Mouse (Mus musculus) stomach, postnatal 0 days (tissue): ENCODE measurements at regions not wholly inside any gene's neighbourhood (a gene's known extent, or its start where the extent isn't known, plus 50 kb on each side); places are given as distances from the start of the nearest gene placed in this dataset.
"Not testable (repeated sequence)": the region's sequence is repeated elsewhere in the genome, so short reads cannot be mapped to it uniquely, and the experiment has no call there.

ENCODE experiments used
- ATAC-seq: fragments of 200-750 bp; cut with Nextera tagmentation; 2 replicates; pipeline ENCODE4 v1.8.0; 2017; ENCODE audit not compliant: low FRiP score, low TSS enrichment
- DNase-seq: peaks from one replicate; pipeline ENCODE4 v3.0.0-alpha.2; 2016; ENCODE audit warnings: low spot score
- H3K27ac ChIP-seq: fragments of 300-500 bp; sonication (generic); replicated peaks from 2 replicates; pipeline ENCODE4 v1.5.1; 2014; ENCODE audit warnings: mild to moderate bottlenecking, control low read depth
- H3K27me3 ChIP-seq: fragments of 300-500 bp; sonication (generic); 2 replicates; pipeline ENCODE4 v1.6.1; 2014; ENCODE audit warnings: low read length; ENCODE audit not compliant: control insufficient read depth, insufficient read depth
- H3K36me3 ChIP-seq: fragments of 300-500 bp; sonication (generic); 2 replicates; pipeline ENCODE4 v1.6.1; 2014; ENCODE audit warnings: low read length, mixed read lengths; ENCODE audit not compliant: control insufficient read depth, insufficient read depth
- H3K4me1 ChIP-seq: fragments of 300-500 bp; sonication (generic); replicated peaks from 2 replicates; pipeline ENCODE4 v1.6.1; 2014; ENCODE audit warnings: antibody characterized with exemption; ENCODE audit not compliant: control insufficient read depth, insufficient read depth
- H3K4me2 ChIP-seq: fragments of 300-500 bp; sonication (generic); replicated peaks from 2 replicates; pipeline ENCODE4 v1.6.1; 2014; ENCODE audit warnings: low read depth, mild to moderate bottlenecking, control low read depth, moderate library complexity
- H3K4me3 ChIP-seq: fragments of 300-500 bp; sonication (generic); 2 replicates; pipeline ENCODE4 v1.5.1; 2014; ENCODE audit warnings: low read depth, low read length, control low read depth
- H3K9ac ChIP-seq: fragments of 300-500 bp; sonication (generic); 2 replicates; pipeline ENCODE4 v1.6.1; 2014; ENCODE audit warnings: mild to moderate bottlenecking, low read length, control low read depth, mixed read lengths
- H3K9me3 ChIP-seq: fragments of 300-500 bp; sonication (generic); 2 replicates; pipeline ENCODE4 v1.6.1; 2016; ENCODE audit warnings: low read length; ENCODE audit not compliant: control insufficient read depth
- CTCF ChIP-seq: IDR thresholded peaks from 2 replicates; pipeline ENCODE4 v1.5.1; 2016; ENCODE audit warnings: antibody characterized with exemption, low read depth, mild to moderate bottlenecking, moderate library complexity
- EP300 ChIP-seq: optimal IDR thresholded peaks from 2 replicates; pipeline ENCODE3; 2016; ENCODE audit warnings: antibody characterized with exemption
- WGBS: fragments of 180-500 bp; shearing (Covaris S2); extraction: QIAGEN DNeasy Blood & Tissue Kit; methylation state at CpG from one replicate; pipeline ENCODE4 v1.1.7; 2014; 5-methylcytosine and 5-hydroxymethylcytosine counted together

- H3K4me2 ChIP-seq = no peak overlapping the region
- DNase-seq = no peak
- no peaks in the 10 kb centered on the region for H3K9me3 ChIP-seq
- ATAC-seq = no peak
- H3K4me1 ChIP-seq = no peaks in the 10 kb centered on the region
- 82% methylated on average over 2 of the region's 2 CpGs for WGBS
- no peak overlapping the region for H3K27ac ChIP-seq
- H3K4me3 ChIP-seq = no peak overlapping the region
- no peak overlapping the region for H3K9ac ChIP-seq
- no peaks in the 10 kb centered on the region for H3K27me3 ChIP-seq
- TF ChIP-seq EP300 (no peak), CTCF (no peak)
- no peaks in the 10 kb centered on the region for H3K36me3 ChIP-seq
Measured at GRCm38 (mm10) chr8:89934521-89934920, 413.6 kb downstream of the Tox3 start.

DNA sequence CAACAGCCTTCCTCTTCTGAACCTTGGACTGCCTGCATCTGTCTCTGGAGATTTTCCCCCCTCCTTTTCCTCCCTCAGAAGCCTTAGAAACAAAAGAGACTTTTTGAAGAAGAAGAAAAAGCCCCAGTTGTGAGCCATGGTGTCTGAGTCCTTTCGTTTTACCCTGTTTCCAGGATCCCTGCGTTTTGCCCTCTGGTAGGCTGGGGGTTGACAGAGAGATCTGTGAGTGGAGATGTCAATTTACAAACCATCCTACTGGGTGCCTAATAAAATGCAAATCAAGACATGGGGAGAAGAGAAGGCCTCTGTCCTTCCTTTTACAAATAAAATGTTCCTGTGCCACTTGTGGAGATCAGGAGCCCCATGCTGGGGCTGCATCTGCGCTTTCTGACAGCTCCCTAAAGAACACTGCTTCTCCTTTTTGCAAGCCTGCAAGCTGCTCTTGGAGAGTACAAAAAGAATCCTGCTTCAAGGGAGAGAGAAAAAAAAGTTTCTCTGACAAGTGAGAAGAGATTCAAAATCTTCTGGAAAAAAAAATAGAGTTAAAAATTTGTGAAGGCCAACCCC is 421.4 kb downstream of the Tox3 start:
- H3K36me3 ChIP-seq = no peaks in the 10 kb centered on the region
- 27% methylated on average over 3 of the region's 3 CpGs for WGBS
- no peaks in the 10 kb centered on the region for H3K4me1 ChIP-seq
- H3K4me2 ChIP-seq = no peak overlapping the region
- no peak for DNase-seq
- ATAC-seq = no peak
- TF ChIP-seq EP300 (no peak), CTCF (no peak)
- no peak overlapping the region for H3K9ac ChIP-seq
- H3K9me3 ChIP-seq = no peaks in the 10 kb centered on the region
- no peak overlapping the region for H3K27ac ChIP-seq
- H3K4me3 ChIP-seq = no peak overlapping the region
- H3K27me3 ChIP-seq = no peaks in the 10 kb centered on the region

- H3K4me3 ChIP-seq, H3K9me3 ChIP-seq: not testable (repeated sequence)
- WGBS = 100% methylated on average over 6 of the region's 22 CpGs
Measured at GRCm38 (mm10) chr8:89924697-89925096, 423.4 kb downstream of the Tox3 start.

DNA sequence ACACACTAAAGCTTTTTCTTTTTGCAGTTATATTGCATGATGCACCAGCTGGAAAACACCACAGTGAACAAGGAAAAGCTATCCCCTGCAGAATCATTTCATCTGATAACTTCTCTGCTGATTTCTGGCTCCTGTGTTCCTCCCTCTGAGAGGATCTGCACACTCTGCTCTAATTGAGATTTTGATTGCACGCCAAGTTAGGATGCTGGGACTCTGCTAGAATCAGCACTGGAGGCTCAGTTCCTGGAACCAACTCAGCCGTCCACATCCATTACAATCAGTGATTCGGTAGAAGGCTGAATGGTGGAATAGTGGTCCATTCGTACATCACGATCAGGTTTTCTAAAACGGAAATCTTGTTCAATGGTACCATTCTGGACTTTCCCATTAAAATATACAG is 434.1 kb downstream of the Tox3 start:
- TF ChIP-seq CTCF (no peak), EP300 (no peak)
- Histone ChIP-seq H3K27me3 (no peaks in the 10 kb centered on the region), H3K36me3 (no peaks in the 10 kb centered on the region), H3K4me1 (no peaks in the 10 kb centered on the region), H3K4me2 (no peak overlapping the region), H3K9ac (no peak overlapping the region), H3K4me3 (no peak overlapping the region), H3K9me3 (no peaks in the 10 kb centered on the region), H3K27ac (no peak overlapping the region)
- DNase-seq (no peak), ATAC-seq (no peak)
- 75% methylated on average over 6 of the region's 6 CpGs for WGBS

More at GRCm38 (mm10) chr8:89924697-89925096, 423.4 kb downstream of the Tox3 start:
- H3K27me3 ChIP-seq, H3K9ac ChIP-seq, H3K4me1 ChIP-seq, ATAC-seq, H3K36me3 ChIP-seq, DNase-seq, H3K27ac ChIP-seq, H3K4me2 ChIP-seq: not testable (repeated sequence)

- no peak overlapping the region for H3K4me2 ChIP-seq
- no peaks in the 10 kb centered on the region for H3K36me3 ChIP-seq
- H3K27me3 ChIP-seq = no peaks in the 10 kb centered on the region
- no peak overlapping the region for H3K27ac ChIP-seq
- 76% methylated on average over 6 of the region's 6 CpGs for WGBS
- H3K9ac ChIP-seq = no peak overlapping the region
- H3K4me1 ChIP-seq = no peaks in the 10 kb centered on the region
- ATAC-seq (no peak), DNase-seq (no peak)
- H3K4me3 ChIP-seq = no peak overlapping the region
- TF ChIP-seq CTCF = no peak
- no peak for TF ChIP-seq EP300
- H3K9me3 ChIP-seq = no peaks in the 10 kb centered on the region
Measured at GRCm38 (mm10) chr8:89906200-89906599, 441.9 kb downstream of the Tox3 start.

GRCm38 (mm10) chr8:89905588-89905987 is 442.6 kb downstream of the Tox3 start:
- Histone ChIP-seq H3K9ac (no peak overlapping the region), H3K9me3 (no peaks in the 10 kb centered on the region), H3K4me2 (no peak overlapping the region), H3K4me1 (no peaks in the 10 kb centered on the region), H3K4me3 (no peak overlapping the region), H3K27ac (no peak overlapping the region), H3K27me3 (no peaks in the 10 kb centered on the region), H3K36me3 (no peaks in the 10 kb centered on the region)
- TF ChIP-seq CTCF = no peak
- no peak for TF ChIP-seq EP300
- 32% methylated on average over 3 of the region's 3 CpGs for WGBS
- ATAC-seq = no peak
- no peak for DNase-seq
